Mouse (Mus musculus) c-Kit-negative CD71-positive TER-119-positive erythroid progenitor cells, embryonic 14.5 days (primary cell): ENCODE results near the gene Ccdc142.

Experiments used
- DNase-seq: peaks from one replicate; pipeline ENCODE4 v3.0.0-alpha.2; 2013; ENCODE audit warnings: low read depth, low spot score

The Ccdc142 gene

GRCm38 (mm10) chr6:83140044-83140443 is 38.6 kb downstream of the Ccdc142 start:
- no peak for DNase-seq

GRCm38 (mm10) chr6:83141636-83142035 is 40.2 kb downstream of the Ccdc142 start:
- no peak for DNase-seq

GRCm38 (mm10) chr6:83142211-83142731 is 40.9 kb downstream of the Ccdc142 start:
- no peak for DNase-seq

GRCm38 (mm10) chr6:83142886-83143285 is 41.5 kb downstream of the Ccdc142 start:
- no peak for DNase-seq

GRCm38 (mm10) chr6:83145209-83145608 is 43.8 kb downstream of the Ccdc142 start:
- no peak for DNase-seq

GRCm38 (mm10) chr6:83145805-83146204 is 44.4 kb downstream of the Ccdc142 start:
- DNase-seq, result no peak

- no peak for DNase-seq
Measured at GRCm38 (mm10) chr6:83147280-83147679, 45.9 kb downstream of the Ccdc142 start.

- DNase-seq, result no peak
Measured at GRCm38 (mm10) chr6:83151721-83152120, 50.3 kb downstream of the Ccdc142 start.

- no peak for DNase-seq
Measured at GRCm38 (mm10) chr6:83153038-83153437, 51.6 kb downstream of the Ccdc142 start.

GRCm38 (mm10) chr6:83153485-83153884 is 52.1 kb downstream of the Ccdc142 start:
- no peak for DNase-seq

- DNase-seq, result no peak
Measured at GRCm38 (mm10) chr6:83155552-83156238, 54.3 kb downstream of the Ccdc142 start.

- DNase-seq, result no peak
Measured at GRCm38 (mm10) chr6:83156259-83156684, 54.9 kb downstream of the Ccdc142 start, which contains the start of the genes Wdr54 and 1700003E16Rik. Wdr54 (minus strand) TSS chr6:83156397. 1700003E16Rik (plus strand) TSS chr6:83156404.
